Mouse (Mus musculus) small intestine, adult 2 months (tissue): ENCODE data around the gene Tomm40. TPM values are rescaled to one million over a fixed set of nuclear protein-coding genes. Genes with fewer than 3 reads are reported as not detected.

Source experiments
- H3K27ac ChIP-seq: fragments of 200-500 bp; 2 replicates; pipeline ENCODE4 v1.5.1; 2012; ENCODE audit warnings: low read depth, low read length, control low read depth, inconsistent platforms; ENCODE audit not compliant: insufficient read depth
- H3K27me3 ChIP-seq: fragments of 200-500 bp; 2 replicates; pipeline ENCODE4 v1.6.1; 2012; ENCODE audit warnings: mild to moderate bottlenecking, moderate library complexity, low read length, inconsistent platforms; ENCODE audit not compliant: control insufficient read depth, insufficient read depth
- H3K36me3 ChIP-seq: fragments of 200-500 bp; 2 replicates; pipeline ENCODE4 v1.6.1; 2012; ENCODE audit warnings: mild to moderate bottlenecking, low read length, control low read depth, inconsistent platforms; ENCODE audit not compliant: control insufficient read depth, insufficient read depth
- H3K4me1 ChIP-seq: fragments of 200-500 bp; 2 replicates; pipeline ENCODE4 v1.6.1; 2012; ENCODE audit warnings: low read length, inconsistent platforms, mixed read lengths; ENCODE audit not compliant: control insufficient read depth, insufficient read depth, insufficient read length
- H3K4me3 ChIP-seq: fragments of 200-500 bp; 2 replicates; pipeline ENCODE4 v1.5.1; 2012; ENCODE audit warnings: low read depth, mild to moderate bottlenecking, control low read depth, inconsistent platforms, low read length, moderate library complexity
- CTCF ChIP-seq: fragments of 200-500 bp; IDR thresholded peaks from 2 replicates; pipeline ENCODE4 v1.5.1; 2012; ENCODE audit warnings: low read depth, mild to moderate bottlenecking, control low read depth, inconsistent platforms, low read length, moderate library complexity, mixed read lengths; ENCODE audit not compliant: insufficient replicate concordance, insufficient read length; ENCODE audit errors: extremely low read depth
- POLR2A ChIP-seq: fragments of 200-500 bp; IDR thresholded peaks from 2 replicates; pipeline ENCODE4 v1.6.1; 2012; ENCODE audit warnings: low read depth, mild to moderate bottlenecking, control low read depth, inconsistent platforms, low read length, moderate library complexity
- WGBS: fragments of 180-500 bp; shearing (Covaris S2); methylation state at CpG from one replicate; pipeline ENCODE4 v1.1.7; 2018; 5-methylcytosine and 5-hydroxymethylcytosine counted together
- polyA plus RNA-seq: library from polyadenylated mRNA; depleted of rRNA; stranded (reverse); fragments of >200 nt; gene quantifications from 2 replicates; pipeline ENCODE4 v1.2.3, GENCODE M21; 2012

Gene Tomm40
- polyA plus RNA-seq, 1 experiment: 72.9 TPM

- H3K27me3 ChIP-seq: no peaks in the 10 kb centered on the region
- peaks cover 11% of the 10 kb centered on the region for H3K4me1 ChIP-seq
- peaks cover 28% of the 10 kb centered on the region for H3K36me3 ChIP-seq
- H3K27ac ChIP-seq: no peak overlapping the region
- no peak overlapping the region for H3K4me3 ChIP-seq
- TF ChIP-seq CTCF: no peak
- TF ChIP-seq POLR2A: no peak
- 49% methylated on average over 14 of the region's 14 CpGs for WGBS
These were observed 29.6 kb upstream of the Tomm40 start for GRCm38 (mm10) chr7:19744590-19745385.

GRCm38 (mm10) chr7:19743791-19744190 is 28.6 kb upstream of the Tomm40 start:
- 79% methylated on average over 6 of the region's 6 CpGs for WGBS
- TF ChIP-seq POLR2A (no peak), CTCF (no peak)
- H3K27me3 ChIP-seq: no peaks in the 10 kb centered on the region

GRCm38 (mm10) chr7:19742468-19742867 is 27.2 kb upstream of the Tomm40 start:
- peaks cover 11% of the 10 kb centered on the region for H3K4me1 ChIP-seq
- H3K36me3 ChIP-seq: peaks cover 40% of the 10 kb centered on the region
- H3K4me3 ChIP-seq: no peak overlapping the region
- 67% methylated on average over 5 of the region's 5 CpGs for WGBS
- H3K27me3 ChIP-seq: no peaks in the 10 kb centered on the region
- no peak overlapping the region for H3K27ac ChIP-seq
- no peak for TF ChIP-seq CTCF
- no peak for TF ChIP-seq POLR2A

More at GRCm38 (mm10) chr7:19743791-19744190, 28.6 kb upstream of the Tomm40 start:
- Histone ChIP-seq H3K36me3 (peaks cover 31% of the 10 kb centered on the region), H3K4me3 (no peak overlapping the region), H3K27ac (no peak overlapping the region), H3K4me1 (peaks cover 11% of the 10 kb centered on the region)

GRCm38 (mm10) chr7:19741329-19742031 is 26.2 kb upstream of the Tomm40 start:
- Histone ChIP-seq H3K27ac (no peak overlapping the region), H3K36me3 (peaks cover 49% of the 10 kb centered on the region), H3K4me3 (no peak overlapping the region), H3K4me1 (peaks cover 8% of the 10 kb centered on the region), H3K27me3 (no peaks in the 10 kb centered on the region)
- WGBS: 62% methylated on average over 8 of the region's 8 CpGs
- no peak for TF ChIP-seq CTCF
- no peak for TF ChIP-seq POLR2A

- TF ChIP-seq POLR2A (no peak), CTCF (peak; percentile 49)
- Histone ChIP-seq H3K27me3 (no peaks in the 10 kb centered on the region), H3K4me1 (peaks cover 2% of the 10 kb centered on the region), H3K4me3 (no peak overlapping the region), H3K36me3 (peaks cover 53% of the 10 kb centered on the region), H3K27ac (no peak overlapping the region)
- 85% methylated on average over 11 of the region's 11 CpGs for WGBS
These were observed 25.0 kb upstream of the Tomm40 start for GRCm38 (mm10) chr7:19740269-19740668.

GRCm38 (mm10) chr7:19738771-19739170 is 23.5 kb upstream of the Tomm40 start:
- 85% methylated on average over 3 of the region's 3 CpGs for WGBS

More at GRCm38 (mm10) chr7:19738771-19739170, 23.5 kb upstream of the Tomm40 start:
- H3K27ac ChIP-seq: no peak overlapping the region
- TF ChIP-seq POLR2A: no peak
- TF ChIP-seq CTCF: peak; percentile 18; the same call in 1 of the 2 replicates
- peaks cover under 1% of the 10 kb centered on the region for H3K4me1 ChIP-seq
- H3K27me3 ChIP-seq: no peaks in the 10 kb centered on the region
- peaks cover 58% of the 10 kb centered on the region for H3K36me3 ChIP-seq
- H3K4me3 ChIP-seq: no peak overlapping the region
